Mouse (Mus musculus) erythroblast, embryonic 14.5 days (primary cell): ENCODE data around the gene Filip1l.

ENCODE experiments used
- GATA1 ChIP-seq: IDR thresholded peaks from 2 replicates; pipeline ENCODE4 v1.6.1; 2012; ENCODE audit warnings: low read length, inconsistent platforms, mixed read lengths
- TAL1 ChIP-seq: IDR thresholded peaks from 3 replicates; pipeline ENCODE4 v1.6.1; 2012; ENCODE audit warnings: low read length, inconsistent platforms, mixed read lengths

- TF ChIP-seq GATA1 (no peak), TAL1 (no peak)
These were observed 118.2 kb downstream of the Filip1l start for GRCm38 (mm10) chr16:57471071-57471470.
